Mouse (Mus musculus) adrenal gland, adult 10 weeks (tissue): ENCODE measurements around the gene Traf4. TPM values are rescaled to one million over a fixed set of nuclear protein-coding genes. Genes with fewer than 3 reads are reported as not detected.

Experiments
- polyA plus RNA-seq: library from polyadenylated mRNA; stranded (reverse); fragments of 350-450 nt; fragmentation: Illumina TruSeq; extraction: RNeasy Lipid Tissue Mini Kit (QIAGEN cat#74804); gene quantifications from one replicate; pipeline ENCODE4 v1.2.3, GENCODE M21; 2014; ENCODE audit warnings: low read depth, low replicate concordance

The Traf4 gene
- polyA plus RNA-seq, result 1.2 TPM

GRCm38 (mm10) chr11:78164924-78165760, at the start of gene Traf4:
TSS of gene Traf4 (minus strand) at chr11:78165589.

GRCm38 (mm10) chr11:78193113-78193512, 27.7 kb upstream of the Traf4 start, which contains the start of gene Proca1:
TSS of gene Proca1 (plus strand) at chr11:78193392.

GRCm38 (mm10) chr11:78188331-78189233, 23.2 kb upstream of the Traf4 start, which contains the start of gene Rab34:
TSS of gene Rab34 (plus strand) at chr11:78188430.

GRCm38 (mm10) chr11:78182961-78183844, 17.8 kb upstream of the Traf4 start, which contains the start of gene Rpl23a:
TSS of gene Rpl23a (minus strand) at chr11:78183584.

GRCm38 (mm10) chr11:78176402-78176862, 11.0 kb upstream of the Traf4 start, which contains the start of the genes Nek8 and Tlcd1:
TSS of gene Nek8 (minus strand) at chr11:78176675.
TSS of gene Tlcd1 (plus strand) at chr11:78176711.

Other genes starting within 250 kb of the Traf4 start
- gene Sez6, start 234.8 kb downstream of the Traf4 start, polyA plus RNA-seq, result not detected
- gene Phf12, start 182.8 kb downstream of the Traf4 start, polyA plus RNA-seq, result 20.4 TPM
- 9.0 TPM for gene Dhrs13, start 133.3 kb downstream of the Traf4 start, polyA plus RNA-seq
- 14.0 TPM for gene Flot2, start 127.7 kb downstream of the Traf4 start, polyA plus RNA-seq
- 12.8 TPM for gene Eral1, start 85.2 kb downstream of the Traf4 start, polyA plus RNA-seq
- gene Fam222b, start 70.9 kb downstream of the Traf4 start, polyA plus RNA-seq, result 12.1 TPM
- gene Nek8, start 11.1 kb upstream of the Traf4 start, polyA plus RNA-seq, result 4.7 TPM
- gene Tlcd1, start 11.1 kb upstream of the Traf4 start, polyA plus RNA-seq, result 38.1 TPM
- 709 TPM for gene Rpl23a, start 18.0 kb upstream of the Traf4 start, polyA plus RNA-seq
- gene Rab34, start 22.8 kb upstream of the Traf4 start, polyA plus RNA-seq, result 17.8 TPM
- gene Proca1, start 27.8 kb upstream of the Traf4 start, polyA plus RNA-seq, result 28.4 TPM
- 49.5 TPM for gene Sdf2, start 80.2 kb upstream of the Traf4 start, polyA plus RNA-seq
- gene Supt6, start 80.4 kb upstream of the Traf4 start, polyA plus RNA-seq, result 24.0 TPM
- 106 TPM for gene 2610507B11Rik, start 96.2 kb upstream of the Traf4 start, polyA plus RNA-seq
- gene BC030499, start 125.3 kb upstream of the Traf4 start, polyA plus RNA-seq, result 0.58 TPM
- gene Spag5, start 135.9 kb upstream of the Traf4 start, polyA plus RNA-seq, result 2.7 TPM
- 7.2 TPM for gene Aldoc, start 157.4 kb upstream of the Traf4 start, polyA plus RNA-seq
- gene Pigs, start 162.8 kb upstream of the Traf4 start, polyA plus RNA-seq, result 5.2 TPM
- gene Unc119, start 177.9 kb upstream of the Traf4 start, polyA plus RNA-seq, result 5.7 TPM
- not detected for gene Foxn1, start 221.0 kb upstream of the Traf4 start, polyA plus RNA-seq